Mouse (Mus musculus): ENCODE measurements around the gene Lrrc74b. TPM values are rescaled to one million over a fixed set of nuclear protein-coding genes. Genes with fewer than 3 reads are reported as not detected.

Lrrc74b gene
- polyA plus RNA-seq, 1 experiment: 0.06 TPM

DNA sequence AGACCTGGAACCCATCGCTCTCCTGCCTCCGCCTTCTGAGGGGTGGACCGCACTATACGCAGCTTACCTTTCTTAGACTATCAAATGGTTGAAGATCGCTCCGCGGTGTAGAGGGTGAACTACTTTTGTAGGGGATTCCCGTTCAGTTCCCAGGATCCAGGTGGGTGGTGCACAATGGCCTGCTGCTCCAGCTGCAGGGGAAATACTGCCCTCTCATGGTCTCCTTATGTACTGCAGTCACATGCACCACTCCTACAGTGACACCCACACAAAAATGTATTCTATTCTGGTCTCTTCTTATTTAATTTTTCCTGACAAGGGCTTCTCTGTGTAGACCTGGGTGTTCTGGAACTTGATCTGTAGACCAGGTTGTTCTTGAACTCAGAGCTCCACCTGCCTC is 22.0 kb upstream of the Lrrc74b start, which contains the start of gene Slc7a4:
Gene Slc7a4 (minus strand): TSS at position 151 of the 400 bp plus-strand sequence.
- H3K4me3 ChIP-seq (ENCODE audit: insufficient read depth, poor library complexity, severe bottlenecking): no peak within 1 kb of the TSS
- peak; percentile 36 for TF ChIP-seq MAX (IDR thresholded peaks at IDR 0.05)
- peak; percentile 64 for TF ChIP-seq CTCF (IDR thresholded peaks at IDR 0.05; ENCODE audit: control insufficient read depth, insufficient read depth, insufficient read length)
- no peak for TF ChIP-seq MYOD1 (IDR thresholded peaks at IDR 0.05; ENCODE audit: control insufficient read depth, insufficient read length, low read depth)
- no peak for TF ChIP-seq CEBPB (IDR thresholded peaks at IDR 0.05; ENCODE audit: low read depth)
- TF ChIP-seq USF1 (IDR thresholded peaks at IDR 0.05; ENCODE audit: low read depth): no peak
- TF ChIP-seq MYOG (IDR thresholded peaks at IDR 0.05; ENCODE audit: control insufficient read depth, extremely low read depth, insufficient read length): no peak
- no peak for TF ChIP-seq FOSL1 (IDR thresholded peaks at IDR 0.05; ENCODE audit: insufficient read depth, low read length, poor library complexity, severe bottlenecking)
- H3K79me3 ChIP-seq (ENCODE audit: low read depth): no peaks in the 10 kb centered on the region
- no peaks in the 10 kb centered on the region for H3K27me3 ChIP-seq (ENCODE audit: control insufficient read depth, insufficient read depth, insufficient read length)
- H3ac ChIP-seq (ENCODE audit: control insufficient read depth, insufficient read length, low read depth): no peak within 1 kb of the TSS
- H3K36me3 ChIP-seq (ENCODE audit: control insufficient read depth, insufficient read depth): no peaks in the 10 kb centered on the region
- H3K79me2 ChIP-seq (ENCODE audit: control insufficient read depth, insufficient read depth): no peaks in the 10 kb centered on the region

DNA sequence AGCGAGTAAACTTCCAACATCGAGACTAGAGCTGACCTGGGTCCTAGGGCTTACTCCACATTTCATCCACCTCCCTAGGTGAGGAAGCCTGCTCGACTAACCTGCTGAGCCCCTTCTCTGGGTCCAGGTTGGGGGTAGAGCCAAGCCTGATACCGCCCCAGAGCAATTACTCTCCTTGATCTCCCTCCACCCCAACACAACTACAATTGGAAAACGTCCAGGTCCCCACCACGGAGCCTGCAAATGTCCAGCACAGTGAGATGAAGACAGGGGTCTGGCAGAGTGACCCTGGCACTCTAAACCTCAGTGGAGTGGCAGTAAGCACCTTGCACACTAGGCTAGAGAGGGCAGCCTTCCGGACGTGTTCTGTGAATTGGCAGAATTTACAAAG is 15.8 kb upstream of the Lrrc74b start:
- H3K4me3 ChIP-seq (ENCODE audit: insufficient read depth, poor library complexity, severe bottlenecking): no peak overlapping the region
- no peaks in the 10 kb centered on the region for H3K79me3 ChIP-seq (ENCODE audit: low read depth)
- TF ChIP-seq CEBPB (IDR thresholded peaks at IDR 0.05; ENCODE audit: low read depth): no peak
- no peak for TF ChIP-seq CTCF (IDR thresholded peaks at IDR 0.05; ENCODE audit: control insufficient read depth, insufficient read depth, insufficient read length)
- TF ChIP-seq MYOG (IDR thresholded peaks at IDR 0.05; ENCODE audit: control insufficient read depth, extremely low read depth, insufficient read length): no peak
- TF ChIP-seq MAX (IDR thresholded peaks at IDR 0.05): no peak
- no peak for TF ChIP-seq MYOD1 (IDR thresholded peaks at IDR 0.05; ENCODE audit: control insufficient read depth, insufficient read length, low read depth)
- no peak for TF ChIP-seq USF1 (IDR thresholded peaks at IDR 0.05; ENCODE audit: low read depth)
- H3K79me2 ChIP-seq (ENCODE audit: control insufficient read depth, insufficient read depth): no peaks in the 10 kb centered on the region
- H3K27me3 ChIP-seq (ENCODE audit: control insufficient read depth, insufficient read depth, insufficient read length): peaks cover 3% of the 10 kb centered on the region
- H3K36me3 ChIP-seq (ENCODE audit: control insufficient read depth, insufficient read depth): no peaks in the 10 kb centered on the region
- no peak overlapping the region for H3ac ChIP-seq (ENCODE audit: control insufficient read depth, insufficient read length, low read depth)

DNA sequence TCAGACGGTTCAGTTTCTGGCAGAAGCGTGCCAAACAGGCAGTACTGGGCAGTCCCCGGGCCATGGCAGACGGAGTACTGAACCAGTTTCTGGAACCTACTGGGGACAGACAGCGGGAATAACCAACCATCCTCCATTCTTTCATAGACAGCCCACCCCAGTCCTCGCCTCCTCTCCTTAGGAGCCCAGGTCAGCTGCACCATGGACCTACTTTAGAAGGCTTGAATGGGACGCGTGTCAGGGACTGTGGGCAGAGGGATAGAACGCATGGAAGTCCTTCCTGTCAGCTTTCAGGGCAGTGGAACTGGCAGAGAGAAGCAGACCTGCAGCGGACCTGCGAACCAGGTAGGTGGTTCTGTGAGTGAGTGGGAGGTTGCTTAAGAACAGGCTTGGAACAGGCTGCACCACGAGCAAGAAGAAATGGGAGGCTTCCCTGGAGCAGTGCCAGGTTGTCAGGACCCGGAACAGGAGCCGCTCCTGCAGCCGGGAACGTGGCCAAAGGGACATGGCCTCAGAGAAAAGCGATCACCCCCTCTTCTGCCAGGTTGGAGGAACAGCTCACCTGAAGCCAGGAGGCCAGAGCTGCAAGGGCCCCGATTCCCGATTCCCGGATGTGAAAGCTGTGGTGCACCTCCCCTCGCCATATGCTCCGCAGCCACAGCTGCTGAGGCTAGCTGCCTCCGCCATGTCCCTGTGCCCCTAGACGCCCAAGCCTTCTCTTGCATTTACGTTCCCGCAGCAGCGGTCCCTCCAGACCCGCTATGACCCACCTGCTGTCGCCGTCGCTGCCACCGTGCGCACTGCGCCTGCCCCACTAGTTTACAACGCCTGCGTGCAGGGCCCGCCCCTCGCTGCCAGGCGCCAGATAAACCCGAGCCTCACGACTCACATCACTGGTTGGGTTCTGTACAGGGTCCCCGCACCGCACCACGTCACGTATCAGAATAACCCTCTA is 15.1 kb upstream of the Lrrc74b start:
- Histone ChIP-seq H3K79me3 (ENCODE audit: low read depth) (no peaks in the 10 kb centered on the region), H3K79me2 (ENCODE audit: control insufficient read depth, insufficient read depth) (no peaks in the 10 kb centered on the region), H3K4me3 (ENCODE audit: insufficient read depth, poor library complexity, severe bottlenecking) (no peak overlapping the region), H3K36me3 (ENCODE audit: control insufficient read depth, insufficient read depth) (no peaks in the 10 kb centered on the region), H3ac (ENCODE audit: control insufficient read depth, insufficient read length, low read depth) (peak overlapping the region; percentile 5), H3K27me3 (ENCODE audit: control insufficient read depth, insufficient read depth, insufficient read length) (peaks cover 3% of the 10 kb centered on the region)
- TF ChIP-seq FOSL1 (IDR thresholded peaks at IDR 0.05; ENCODE audit: insufficient read depth, low read length, poor library complexity, severe bottlenecking) (no peak), MAX (IDR thresholded peaks at IDR 0.05) (no peak), MYOD1 (IDR thresholded peaks at IDR 0.05; ENCODE audit: control insufficient read depth, insufficient read length, low read depth) (no peak), MYOG (IDR thresholded peaks at IDR 0.05; ENCODE audit: control insufficient read depth, extremely low read depth, insufficient read length) (no peak), CTCF (IDR thresholded peaks at IDR 0.05; ENCODE audit: control insufficient read depth, insufficient read depth, insufficient read length) (no peak), USF1 (IDR thresholded peaks at IDR 0.05; ENCODE audit: low read depth) (no peak), CEBPB (IDR thresholded peaks at IDR 0.05; ENCODE audit: low read depth) (no peak)

DNA sequence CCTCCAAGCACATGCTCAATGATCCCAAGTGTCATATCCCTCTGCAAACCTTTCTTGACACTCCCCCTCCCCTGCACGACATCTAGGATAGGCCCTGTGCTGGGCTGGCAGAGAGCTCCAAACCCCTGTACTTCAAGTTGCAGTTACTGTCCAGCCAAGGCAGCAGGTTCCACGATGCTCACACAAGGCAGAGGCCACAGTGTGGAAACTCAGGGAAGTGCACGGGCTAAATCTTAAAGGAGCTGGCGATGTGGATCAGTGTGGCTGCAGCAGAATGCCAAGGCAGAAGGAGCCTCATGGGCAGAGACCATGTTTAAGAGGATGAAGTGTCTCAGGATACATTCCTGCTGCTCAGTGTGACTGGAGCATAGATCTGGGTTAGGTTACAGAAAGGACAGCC is 5.1 kb upstream of the Lrrc74b start:
- no peak for TF ChIP-seq USF1 (IDR thresholded peaks at IDR 0.05; ENCODE audit: low read depth)
- no peak for TF ChIP-seq MYOD1 (IDR thresholded peaks at IDR 0.05; ENCODE audit: control insufficient read depth, insufficient read length, low read depth)
- TF ChIP-seq FOSL1 (IDR thresholded peaks at IDR 0.05; ENCODE audit: insufficient read depth, low read length, poor library complexity, severe bottlenecking): no peak
- TF ChIP-seq MAX (IDR thresholded peaks at IDR 0.05): no peak
- no peak for TF ChIP-seq MYOG (IDR thresholded peaks at IDR 0.05; ENCODE audit: control insufficient read depth, extremely low read depth, insufficient read length)
- no peak for TF ChIP-seq CEBPB (IDR thresholded peaks at IDR 0.05; ENCODE audit: low read depth)
- TF ChIP-seq CTCF (IDR thresholded peaks at IDR 0.05; ENCODE audit: control insufficient read depth, insufficient read depth, insufficient read length): no peak
- H3K36me3 ChIP-seq (ENCODE audit: control insufficient read depth, insufficient read depth): no peaks in the 10 kb centered on the region
- no peak overlapping the region for H3ac ChIP-seq (ENCODE audit: control insufficient read depth, insufficient read length, low read depth)
- H3K4me3 ChIP-seq (ENCODE audit: insufficient read depth, poor library complexity, severe bottlenecking): no peak overlapping the region
- no peaks in the 10 kb centered on the region for H3K79me2 ChIP-seq (ENCODE audit: control insufficient read depth, insufficient read depth)
- H3K79me3 ChIP-seq (ENCODE audit: low read depth): no peaks in the 10 kb centered on the region
- H3K27me3 ChIP-seq (ENCODE audit: control insufficient read depth, insufficient read depth, insufficient read length): no peaks in the 10 kb centered on the region

DNA sequence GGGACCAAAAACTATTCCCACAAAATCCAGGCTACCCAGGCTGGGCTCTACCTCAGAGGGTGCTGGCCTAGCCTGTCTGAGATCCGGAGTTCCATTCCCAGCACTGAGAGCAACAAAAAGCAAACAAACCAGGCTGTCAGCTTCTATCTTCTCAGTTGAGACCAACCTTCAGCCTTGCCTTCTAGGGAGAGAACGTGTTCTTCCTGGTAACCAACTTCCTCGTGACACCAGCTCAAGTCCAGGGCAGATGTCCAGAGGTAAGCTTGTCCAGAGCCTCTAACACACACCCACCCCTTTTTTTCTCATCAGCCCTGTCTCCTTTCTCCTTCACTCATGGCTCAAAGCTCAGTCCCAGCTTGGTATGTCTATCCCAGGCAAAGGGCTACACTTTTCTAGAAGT is 3.7 kb upstream of the Lrrc74b start:
- H3K36me3 ChIP-seq (ENCODE audit: control insufficient read depth, insufficient read depth): no peaks in the 10 kb centered on the region
- H3K4me3 ChIP-seq (ENCODE audit: insufficient read depth, poor library complexity, severe bottlenecking): no peak overlapping the region
- no peaks in the 10 kb centered on the region for H3K27me3 ChIP-seq (ENCODE audit: control insufficient read depth, insufficient read depth, insufficient read length)
- TF ChIP-seq CTCF (IDR thresholded peaks at IDR 0.05; ENCODE audit: control insufficient read depth, insufficient read depth, insufficient read length): no peak
- no peak for TF ChIP-seq CEBPB (IDR thresholded peaks at IDR 0.05; ENCODE audit: low read depth)
- TF ChIP-seq FOSL1 (IDR thresholded peaks at IDR 0.05; ENCODE audit: insufficient read depth, low read length, poor library complexity, severe bottlenecking): no peak
- no peak for TF ChIP-seq MYOD1 (IDR thresholded peaks at IDR 0.05; ENCODE audit: control insufficient read depth, insufficient read length, low read depth)
- TF ChIP-seq MYOG (IDR thresholded peaks at IDR 0.05; ENCODE audit: control insufficient read depth, extremely low read depth, insufficient read length): no peak
- TF ChIP-seq MAX (IDR thresholded peaks at IDR 0.05): no peak
- no peak for TF ChIP-seq USF1 (IDR thresholded peaks at IDR 0.05; ENCODE audit: low read depth)
- H3K79me2 ChIP-seq (ENCODE audit: control insufficient read depth, insufficient read depth): no peaks in the 10 kb centered on the region
- H3ac ChIP-seq (ENCODE audit: control insufficient read depth, insufficient read length, low read depth): no peak overlapping the region
- H3K79me3 ChIP-seq (ENCODE audit: low read depth): no peaks in the 10 kb centered on the region
